Mouse (Mus musculus): ENCODE data around the gene Naa80.

DNA sequence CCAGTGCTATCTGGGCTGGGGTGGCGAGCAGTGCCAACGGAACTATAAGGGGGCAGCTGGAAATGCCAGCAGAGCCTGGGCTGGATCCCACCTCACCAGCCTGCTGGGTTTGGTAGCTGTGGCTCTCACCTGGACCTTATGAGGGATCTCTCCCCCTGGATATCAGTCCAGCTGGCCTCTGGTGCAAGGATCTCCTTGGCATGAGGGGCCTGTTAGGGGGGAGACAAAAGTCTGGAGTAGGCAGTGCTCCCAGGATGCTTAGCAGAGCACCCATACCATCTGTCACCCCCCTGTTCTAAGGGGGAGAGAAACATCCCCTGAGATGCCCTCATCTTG, 6.4 kb upstream of the Naa80 start:
- TF ChIP-seq CTCF (conservative IDR thresholded peaks at IDR 0.05; ENCODE audit: insufficient read depth, insufficient read length, low read depth, low read length): no peak
- no peak for TF ChIP-seq POLR2A (IDR thresholded peaks at IDR 0.05; ENCODE audit: low read depth, low read length)
